Mouse (Mus musculus) hindbrain, postnatal 0 days (tissue): ENCODE measurements around the gene Entpd3. TPM values are rescaled to one million over a fixed set of nuclear protein-coding genes. Genes with fewer than 3 reads are reported as not detected.
A peak's percentile ranks its signal among the peaks of the same experiment; 100 is the strongest.

Experiments
- ATAC-seq: fragments of 200-750 bp; cut with Nextera tagmentation; 2 replicates; pipeline ENCODE4 v1.8.0; 2017; ENCODE audit warnings: mild to moderate bottlenecking, moderate TSS enrichment, moderate library complexity
- DNase-seq: peaks from one replicate; pipeline ENCODE4 v3.0.0-alpha.2; 2015; ENCODE audit warnings: low spot score
- H3K27ac ChIP-seq: fragments of 300-500 bp; sonication (generic); 2 replicates; pipeline ENCODE4 v1.5.1; 2014; ENCODE audit warnings: mild to moderate bottlenecking
- H3K27me3 ChIP-seq: fragments of 300-500 bp; sonication (generic); 2 replicates; pipeline ENCODE4 v1.6.1; 2014; ENCODE audit warnings: low read length, mixed read lengths; ENCODE audit not compliant: insufficient read depth
- H3K36me3 ChIP-seq: fragments of 300-500 bp; sonication (generic); 2 replicates; pipeline ENCODE4 v1.6.1; 2014; ENCODE audit warnings: low read length, mixed read lengths; ENCODE audit not compliant: insufficient read depth
- H3K4me1 ChIP-seq: fragments of 300-500 bp; sonication (generic); 2 replicates; pipeline ENCODE4 v1.6.1; 2014; ENCODE audit warnings: antibody characterized with exemption, low read length, mixed read lengths; ENCODE audit not compliant: insufficient read depth
- H3K4me2 ChIP-seq: fragments of 300-500 bp; sonication (generic); 2 replicates; pipeline ENCODE4 v1.6.1; 2014; ENCODE audit warnings: low read depth, mild to moderate bottlenecking, low read length, moderate library complexity, mixed read lengths
- H3K4me3 ChIP-seq: fragments of 300-500 bp; sonication (generic); 2 replicates; pipeline ENCODE4 v1.5.1; 2014; ENCODE audit warnings: low read length
- H3K9ac ChIP-seq: fragments of 300-500 bp; sonication (generic); replicated peaks from 2 replicates; pipeline ENCODE4 v1.6.1; 2014; ENCODE audit warnings: mild to moderate bottlenecking, low read length, moderate library complexity, mixed read lengths
- H3K9me3 ChIP-seq: fragments of 300-500 bp; sonication (generic); 2 replicates; pipeline ENCODE4 v1.6.1; 2016; ENCODE audit warnings: low read length, mixed read lengths
- CTCF ChIP-seq: IDR thresholded peaks from 2 replicates; pipeline ENCODE4 v1.5.1; 2016; ENCODE audit warnings: antibody characterized with exemption, control low read depth, low read depth
- WGBS: fragments of 180-500 bp; shearing (Covaris S2); extraction: QIAGEN DNeasy Blood & Tissue Kit; methylation state at CpG from one replicate; pipeline ENCODE4 v1.1.7; 2014; 5-methylcytosine and 5-hydroxymethylcytosine counted together
- polyA plus RNA-seq: library from polyadenylated mRNA; unstranded; fragments of >200 nt; fragmentation: Nextera tagmentation; extraction: Ambion mirVana; gene quantifications from 2 replicates; pipeline ENCODE4 v1.2.1, GENCODE M21; 2015
- total RNA-seq: library from RNA; depleted of rRNA; stranded (reverse); fragments of >200 nt; gene quantifications from 2 replicates; pipeline ENCODE4 v1.2.3, GENCODE M21; 2014; rRNA removed

Entpd3 gene
- total and polyA plus RNA-seq, 2 experiments from 2014 or later, result 4.0 to 4.4 TPM

- WGBS, result 50% methylated on average over 17 of the region's 17 CpGs
- Histone ChIP-seq H3K27me3 (no peaks in the 10 kb centered on the region), H3K27ac (no peak overlapping the region), H3K4me3 (no peak overlapping the region), H3K4me2 (peak overlapping the region; percentile 34), H3K4me1 (peaks cover 6% of the 10 kb centered on the region; the same call in 1 of the 2 replicates), H3K9me3 (no peaks in the 10 kb centered on the region), H3K36me3 (no peaks in the 10 kb centered on the region), H3K9ac (no peak overlapping the region)
- DNase-seq (peak; percentile 43), ATAC-seq (peak; percentile 69)
- TF ChIP-seq CTCF, result no peak
Measured at GRCm38 (mm10) chr9:120602172-120602838, 62.7 kb downstream of the Entpd3 start.

- 0 out of 2 replicates have a peak, but pooled peaks cover 7% of the 10 kb centered on the region for H3K9me3 ChIP-seq
- ATAC-seq, result peak; percentile 90
- no peaks in the 10 kb centered on the region for H3K36me3 ChIP-seq
- H3K27ac ChIP-seq, result no peak overlapping the region
- H3K27me3 ChIP-seq, result no peaks in the 10 kb centered on the region
- peak; percentile 98 for TF ChIP-seq CTCF
- no peak overlapping the region for H3K4me3 ChIP-seq
- no peak overlapping the region for H3K9ac ChIP-seq
- peak overlapping the region; percentile 34 for H3K4me2 ChIP-seq
- 3% methylated on average over 23 of the region's 23 CpGs for WGBS
- peaks cover 6% of the 10 kb centered on the region; the same call in 1 of the 2 replicates for H3K4me1 ChIP-seq
- peak; percentile 90 for DNase-seq
Measured at GRCm38 (mm10) chr9:120602839-120603511, 63.4 kb downstream of the Entpd3 start.

- Histone ChIP-seq H3K4me3 (no peak overlapping the region), H3K27me3 (no peaks in the 10 kb centered on the region), H3K9me3 (0 out of 2 replicates have a peak, but pooled peaks cover 11% of the 10 kb centered on the region), H3K27ac (no peak overlapping the region), H3K4me2 (peak overlapping the region; percentile 34; the same call in 1 of the 2 replicates), H3K36me3 (no peaks in the 10 kb centered on the region), H3K4me1 (peaks cover 6% of the 10 kb centered on the region; the same call in 1 of the 2 replicates), H3K9ac (no peak overlapping the region)
- DNase-seq, result no peak
- no peak for TF ChIP-seq CTCF
- 24% methylated on average over 10 of the region's 10 CpGs for WGBS
- ATAC-seq, result no peak
Measured at GRCm38 (mm10) chr9:120603512-120603908, 63.9 kb downstream of the Entpd3 start.

- no peak for DNase-seq
- Histone ChIP-seq H3K27ac (no peak overlapping the region), H3K36me3 (no peaks in the 10 kb centered on the region), H3K4me2 (no peak overlapping the region), H3K27me3 (no peaks in the 10 kb centered on the region), H3K4me3 (no peak overlapping the region), H3K9ac (no peak overlapping the region), H3K9me3 (0 out of 2 replicates have a peak, but pooled peaks cover 11% of the 10 kb centered on the region), H3K4me1 (peaks cover 6% of the 10 kb centered on the region; the same call in 1 of the 2 replicates)
- ATAC-seq, result no peak
- no peak for TF ChIP-seq CTCF
- WGBS, result 55% methylated on average over 12 of the region's 12 CpGs
Measured at GRCm38 (mm10) chr9:120603956-120604355, 64.3 kb downstream of the Entpd3 start.

GRCm38 (mm10) chr9:120611055-120611454, 71.4 kb downstream of the Entpd3 start:
- no peak for TF ChIP-seq CTCF
- Histone ChIP-seq H3K27me3 (no peaks in the 10 kb centered on the region), H3K4me2 (no peak overlapping the region), H3K9me3 (0 out of 2 replicates have a peak, but pooled peaks cover 11% of the 10 kb centered on the region), H3K4me3 (no peak overlapping the region), H3K9ac (no peak overlapping the region), H3K36me3 (no peaks in the 10 kb centered on the region), H3K4me1 (no peaks in the 10 kb centered on the region), H3K27ac (no peak overlapping the region)
- no peak for ATAC-seq
- DNase-seq, result no peak

GRCm38 (mm10) chr9:120614059-120614458, 74.4 kb downstream of the Entpd3 start:
- WGBS, result 93% methylated on average over 6 of the region's 6 CpGs

More at GRCm38 (mm10) chr9:120614059-120614458, 74.4 kb downstream of the Entpd3 start:
- no peak overlapping the region for H3K9ac ChIP-seq
- H3K4me1 ChIP-seq, result no peaks in the 10 kb centered on the region; the same call in 1 of the 2 replicates
- H3K9me3 ChIP-seq, result no peaks in the 10 kb centered on the region
- DNase-seq, result no peak
- H3K4me3 ChIP-seq, result no peak overlapping the region
- no peaks in the 10 kb centered on the region for H3K27me3 ChIP-seq
- no peak for TF ChIP-seq CTCF
- no peak for ATAC-seq
- H3K27ac ChIP-seq, result no peak overlapping the region
- H3K4me2 ChIP-seq, result no peak overlapping the region
- H3K36me3 ChIP-seq, result no peaks in the 10 kb centered on the region

Other genes with a start within 250 kb of the Entpd3 start
- 22.4 and 22.8 TPM in 2 replicates for gene Myrip, start 238.3 kb upstream of the Entpd3 start, total RNA-seq
- gene Myrip, start 238.3 kb upstream of the Entpd3 start, polyA plus RNA-seq, result 7.0 and 7.5 TPM in 2 replicates
- gene Eif1b, start 47.6 kb upstream of the Entpd3 start, total RNA-seq, result 80.5 and 82.6 TPM in 2 replicates
- 325 and 329 TPM in 2 replicates for gene Eif1b, start 47.6 kb upstream of the Entpd3 start, polyA plus RNA-seq
- 137 and 147 TPM in 2 replicates for gene Rpl14, start 31.6 kb downstream of the Entpd3 start, total RNA-seq
- gene Rpl14, start 31.6 kb downstream of the Entpd3 start, polyA plus RNA-seq, result 432 and 453 TPM in 2 replicates